Mouse (Mus musculus) ES-E14 (cell line): ENCODE results near the gene Adgrd1. TPM values are rescaled to one million over a fixed set of nuclear protein-coding genes. Genes with fewer than 3 reads are reported as not detected.

Source experiments
- DNase-seq: peaks from one replicate; pipeline ENCODE4 v3.0.0-alpha.2; 2013; ENCODE audit warnings: low read depth, low spot score
- H3K27ac ChIP-seq: 2 replicates; pipeline ENCODE4 v1.5.1; 2012; ENCODE audit warnings: low read depth, mild to moderate bottlenecking, low read length, moderate library complexity, mixed read lengths; ENCODE audit not compliant: poor library complexity, insufficient read depth, severe bottlenecking
- H3K36me3 ChIP-seq: 2 replicates; pipeline ENCODE4 v1.6.1; 2012; ENCODE audit warnings: mild to moderate bottlenecking, low read length, moderate library complexity, mixed read lengths; ENCODE audit not compliant: control insufficient read depth, poor library complexity, insufficient read depth, severe bottlenecking
- H3K4me1 ChIP-seq, 2 experiments: fragments of 150-350 bp in 1 of 2; sonication (generic) in 1 of 2; 2 replicates each; pipeline ENCODE4 v1.6.1; 2012; ENCODE audit warnings: low read length in 2 of 2, mild to moderate bottlenecking in 1 of 2, mixed read lengths in 1 of 2; ENCODE audit not compliant: control insufficient read depth in 2 of 2, insufficient read depth in 2 of 2, poor library complexity in 1 of 2
- H3K4me3 ChIP-seq, 2 experiments: fragments of 150-350 bp in 1 of 2; sonication (generic) in 1 of 2; 2 replicates each; pipeline ENCODE4 v1.5.1; 2012; ENCODE audit warnings: low read length in 2 of 2, low read depth in 1 of 2, mild to moderate bottlenecking in 1 of 2, mixed read lengths in 1 of 2; ENCODE audit not compliant: insufficient read depth in 1 of 2, poor library complexity in 1 of 2, severe bottlenecking in 1 of 2
- H3K9ac ChIP-seq: 2 replicates; pipeline ENCODE4 v1.6.1; 2012; ENCODE audit warnings: low read depth, mild to moderate bottlenecking, low read length, mixed read lengths; ENCODE audit not compliant: poor library complexity, insufficient read depth, severe bottlenecking
- H3K9me3 ChIP-seq: fragments of 150-350 bp; sonication (generic); 2 replicates; pipeline ENCODE4 v1.6.1; 2012; ENCODE audit warnings: low read depth, mild to moderate bottlenecking, low read length; ENCODE audit not compliant: control insufficient read depth, insufficient read depth
- CHD2 ChIP-seq: IDR thresholded peaks from 2 replicates; pipeline ENCODE4 v1.6.1; 2014; ENCODE audit warnings: mild to moderate bottlenecking, low read depth, low read length, inconsistent platforms
- HCFC1 ChIP-seq: IDR thresholded peaks from 2 replicates; pipeline ENCODE4 v1.6.1; 2012; ENCODE audit warnings: low read length, inconsistent platforms, borderline replicate concordance; ENCODE audit not compliant: insufficient read depth
- MAFK ChIP-seq: IDR thresholded peaks from 2 replicates; pipeline ENCODE4 v1.6.1; 2014; ENCODE audit warnings: mild to moderate bottlenecking, low read depth, low read length, inconsistent platforms; ENCODE audit not compliant: insufficient read depth
- ZC3H11A ChIP-seq: IDR thresholded peaks from 2 replicates; pipeline ENCODE4 v1.6.1; 2012; ENCODE audit warnings: low read depth, mild to moderate bottlenecking, inconsistent platforms, low read length, borderline replicate concordance
- ZNF384 ChIP-seq: IDR thresholded peaks from 2 replicates; pipeline ENCODE4 v1.6.1; 2012; ENCODE audit warnings: low read depth, low read length, inconsistent platforms
- in situ Hi-C, 2 experiments: fragments of 600-800 bp; cut with MboI; formaldehyde crosslinking; loops; one replicate each; pipeline ENCODE4 v1.15.1; 2025; ENCODE audit warnings: low sequenced_read_pairs in 2 of 2, inconsistent platforms in 1 of 2; ENCODE audit not compliant: unreplicated experiment in 2 of 2
- total RNA-seq: library from RNA; depleted of rRNA; stranded (reverse); fragments of 300-350 nt; gene quantifications from 2 replicates; pipeline ENCODE4 v1.2.3, GENCODE M21; 2012

Adgrd1 gene
- total RNA-seq, 1 experiment = 1.1 TPM

- TF ChIP-seq ZC3H11A = no peak
- no peak for TF ChIP-seq MAFK
- TF ChIP-seq ZNF384 = no peak
- TF ChIP-seq HCFC1 = no peak
- TF ChIP-seq CHD2 = no peak
- no peak overlapping the region for H3K4me3 ChIP-seq
- no peaks in the 10 kb centered on the region for H3K36me3 ChIP-seq
- in situ Hi-C loops = no loop called here
- H3K4me1 ChIP-seq = peaks cover 0 to 11% of the 10 kb centered on the region in 2 experiments; a peak in 2 of 4 replicates
- DNase-seq = no peak
- no peak overlapping the region for H3K9ac ChIP-seq
- H3K9me3 ChIP-seq = no peaks in the 10 kb centered on the region
- H3K27ac ChIP-seq = no peak overlapping the region
Measured at GRCm38 (mm10) chr5:129113741-129114476, 17.4 kb downstream of the Adgrd1 start.

DNA sequence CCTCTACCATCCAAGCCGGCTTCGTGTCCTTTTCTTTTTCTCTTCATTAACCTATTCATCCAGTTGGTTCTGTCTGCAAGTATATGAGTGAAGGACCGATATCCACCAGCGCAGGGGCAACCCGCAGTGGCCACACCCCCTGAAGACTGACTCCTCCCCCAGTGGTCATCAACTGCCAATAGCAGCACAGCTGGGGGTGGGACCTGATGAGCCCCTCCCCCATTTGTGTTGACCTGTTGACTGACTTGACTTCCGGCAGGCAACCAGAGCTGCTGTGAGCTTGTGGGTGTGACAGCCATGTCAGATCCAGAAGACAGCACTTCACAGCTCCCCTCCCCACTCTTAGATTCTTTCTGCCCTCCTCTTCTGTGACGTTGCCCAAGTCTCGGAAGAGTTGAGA is 19.7 kb downstream of the Adgrd1 start:
- Histone ChIP-seq H3K9me3 (no peaks in the 10 kb centered on the region), H3K9ac (no peak overlapping the region), H3K4me1 (peaks cover 0 to 11% of the 10 kb centered on the region in 2 experiments; a peak in 2 of 4 replicates), H3K4me3 (no peak overlapping the region), H3K27ac (no peak overlapping the region), H3K36me3 (no peaks in the 10 kb centered on the region)
- TF ChIP-seq HCFC1 (no peak), ZC3H11A (no peak), CHD2 (no peak), MAFK (no peak), ZNF384 (no peak)
- in situ Hi-C loops = no loop called here
- DNase-seq = peak; percentile 65

DNA sequence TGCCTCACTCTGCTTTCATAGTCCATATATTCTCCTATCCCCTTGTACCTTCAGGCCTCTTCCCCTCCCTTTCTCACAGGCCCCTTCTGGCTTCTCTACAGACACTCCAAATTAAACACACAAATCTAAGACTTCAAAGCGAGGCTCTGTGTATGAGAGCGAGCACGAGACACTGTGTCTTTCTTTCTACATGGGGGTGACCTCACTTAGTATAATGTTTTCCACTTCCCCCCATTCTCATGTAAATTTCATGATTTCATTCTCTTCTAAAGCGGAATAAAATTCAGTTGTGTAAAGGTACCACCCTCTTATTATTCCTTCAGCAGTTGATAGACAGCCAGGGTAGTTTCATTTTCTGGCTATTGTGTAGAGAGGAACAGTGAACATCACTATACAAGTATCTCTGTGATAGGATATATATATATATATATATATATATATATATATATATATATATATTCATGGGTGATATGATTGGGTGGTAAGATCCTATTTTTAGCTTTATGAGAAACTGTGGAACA is 21.1 kb downstream of the Adgrd1 start:
- H3K36me3 ChIP-seq = no peaks in the 10 kb centered on the region
- peaks cover 0 to 2% of the 10 kb centered on the region in 2 experiments; a peak in 2 of 4 replicates for H3K4me1 ChIP-seq
- no peaks in the 10 kb centered on the region for H3K9me3 ChIP-seq
- no peak overlapping the region for H3K27ac ChIP-seq
- H3K9ac ChIP-seq = no peak overlapping the region
- no peak for DNase-seq
- no peak overlapping the region for H3K4me3 ChIP-seq
- TF ChIP-seq CHD2 (no peak), ZNF384 (no peak)
- in situ Hi-C loops = no loop called here

DNA sequence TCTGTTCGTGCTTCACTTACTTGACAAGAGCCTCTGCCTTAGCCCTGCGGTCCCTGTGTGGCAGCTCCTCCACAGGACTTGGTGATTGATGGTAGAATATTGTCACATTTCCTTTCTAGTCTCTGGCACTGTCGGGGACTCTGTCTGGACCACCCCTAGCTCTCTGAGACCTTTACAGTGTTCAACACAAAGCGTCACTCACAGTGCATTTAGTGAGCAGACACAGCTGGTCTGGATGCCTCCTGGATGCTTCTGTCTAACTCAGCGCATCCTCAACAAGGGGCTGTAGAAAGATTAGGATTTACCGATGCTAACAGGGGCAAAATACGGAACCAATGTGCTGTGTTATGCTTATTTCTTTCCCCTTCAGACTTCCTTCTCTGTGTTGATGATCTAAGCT is 22.0 kb downstream of the Adgrd1 start:
- no peak overlapping the region for H3K9ac ChIP-seq
- no peak overlapping the region for H3K4me3 ChIP-seq
- H3K9me3 ChIP-seq = no peaks in the 10 kb centered on the region
- in situ Hi-C loops = no loop called here
- no peak overlapping the region for H3K27ac ChIP-seq
- no peak for DNase-seq
- TF ChIP-seq MAFK (no peak), ZNF384 (no peak), HCFC1 (no peak), ZC3H11A (no peak)
- peaks cover 0 to 2% of the 10 kb centered on the region in 2 experiments; a peak in 2 of 4 replicates for H3K4me1 ChIP-seq
- H3K36me3 ChIP-seq = no peaks in the 10 kb centered on the region
